ENCODE assay signal across 19 mouse cellular contexts in genomic region chr19:6625574-6625973, GRCm38 (mm10).
DNase-seq lines count a peak whose midpoint lies in the region; ATAC-seq and TF ChIP-seq lines count a peak whose summit lies in the region.
"Had no signal": no experiment of that assay in that cellular context is flagged by ENCODE, and none has a peak within 500 bp of the region (broad histone marks: within the 10 kb centered on the region; RNA-seq: fewer than 3 reads in every experiment).

No protein-coding gene starts in this region.

- no peak for TF ChIP-seq CTCF in stomach, postnatal 0 days (IDR thresholded peaks at IDR 0.05; ENCODE audit: low read depth)

- H3K9me3 ChIP-seq in stomach, postnatal 0 days (ENCODE audit: control insufficient read depth, low read length), result no peaks in the 10 kb centered on the region
- H3K9me3 ChIP-seq: G1E had no signal

- ATAC-seq in stomach, postnatal 0 days (ENCODE audit: low FRiP score, low TSS enrichment), result peak; percentile 56; the same call in 1 of the 2 replicates
- ATAC-seq: activated CD4-positive, CD25-positive, alpha-beta regulatory T cell, adult 4 months; CD4-positive, CD25-positive, alpha-beta regulatory T cell, adult 4 months; Patski had no signal

- peak; percentile 26 for DNase-seq in ZHBTc4 (ENCODE audit: low read depth, low spot score)
- no peak for DNase-seq in stomach, postnatal 0 days (ENCODE audit: low spot score)
- no peak for DNase-seq in frontal cortex, postnatal 25 days (ENCODE audit: low spot score in 2 of 2)
- no peak for DNase-seq in frontal cortex, postnatal 14 days (ENCODE audit: low spot score in 2 of 2)
- DNase-seq: adrenal gland, adult 2 months; adrenal gland, adult 8-10 months; adrenal gland, postnatal 10 days; adrenal gland, postnatal 14 days; adrenal gland, postnatal 25 days; adrenal gland, postnatal 36 days; B cell, adult 2 months; cerebellum, adult 11 months; cerebellum, adult 11-12 months; cerebellum, adult 18-20 months; cerebellum, adult 2 months had no signal

- H3K4me3 ChIP-seq in stomach, postnatal 0 days (ENCODE audit: low read depth, low read length), result no peak overlapping the region

- 65% methylated on average over 3 of the region's 3 CpGs for WGBS in stomach, postnatal 0 days

- H3K36me3 ChIP-seq in stomach, postnatal 0 days (ENCODE audit: control insufficient read depth, insufficient read depth, low read length), result no peaks in the 10 kb centered on the region
- H3K36me3 ChIP-seq: G1E had no signal

- TF ChIP-seq EP300 in stomach, postnatal 0 days (optimal IDR thresholded peaks at IDR 0.05), result no peak

- no peak overlapping the region for H3K4me2 ChIP-seq in stomach, postnatal 0 days (replicated peaks; ENCODE audit: low read depth)

- no peak overlapping the region for H3K27ac ChIP-seq in stomach, postnatal 0 days (replicated peaks)

- H3K4me1 ChIP-seq in stomach, postnatal 0 days (replicated peaks; ENCODE audit: control insufficient read depth, insufficient read depth), result no peaks in the 10 kb centered on the region

- H3K27me3 ChIP-seq in stomach, postnatal 0 days (ENCODE audit: control insufficient read depth, insufficient read depth, low read length), result no peaks in the 10 kb centered on the region

- no peak overlapping the region for H3K9ac ChIP-seq in stomach, postnatal 0 days (ENCODE audit: low read length)
